Mouse (Mus musculus): Measurements from ENCODE around the gene Fam25c.
A peak's percentile ranks its signal among the peaks of the same experiment; 100 is the strongest.

Fam25c gene

DNA sequence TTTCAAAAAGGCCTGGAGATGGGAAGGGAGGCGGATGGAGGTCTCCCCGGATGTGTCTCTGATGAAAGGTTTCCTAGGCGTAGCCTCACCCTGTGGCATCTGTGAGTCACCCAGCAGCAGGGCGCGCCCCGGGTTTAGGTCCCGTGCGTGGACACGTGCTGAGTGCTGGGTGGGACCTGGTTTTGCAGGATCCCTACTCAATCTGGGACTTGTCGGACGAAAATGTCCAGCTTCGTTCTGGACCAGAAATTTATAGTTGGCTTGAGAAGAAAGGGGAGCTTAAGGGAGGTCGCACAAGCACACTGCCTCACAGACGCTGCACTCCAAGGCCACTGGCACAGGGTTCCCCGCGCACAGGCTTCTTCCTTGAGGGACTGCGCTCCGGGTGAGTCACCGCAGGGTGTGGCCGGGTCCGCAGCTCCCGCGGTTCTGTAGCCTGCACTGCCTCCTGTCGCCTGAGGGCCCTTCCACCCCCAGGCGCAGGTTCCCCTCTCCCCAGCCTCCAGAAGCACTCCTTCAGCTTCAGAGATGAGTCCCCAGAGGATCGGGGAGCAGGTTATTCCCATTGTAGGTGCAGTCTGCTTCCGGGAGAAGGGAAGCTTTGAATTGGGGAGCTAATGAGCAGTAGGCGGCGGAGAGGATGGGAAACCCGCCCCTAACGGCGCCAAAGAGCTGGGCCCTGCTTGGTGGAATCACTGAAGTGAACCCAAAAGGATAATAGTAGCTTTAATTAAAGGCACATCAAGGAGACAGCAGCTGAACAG is 8.4 kb upstream of the Fam25c start:
- peak; percentile 72 for DNase-seq (ENCODE audit: low spot score)

- peak; percentile 58 for DNase-seq (ENCODE audit: low spot score)
These were observed 7.7 kb upstream of the Fam25c start for GRCm38 (mm10) chr14:34362726-34363445.

DNA sequence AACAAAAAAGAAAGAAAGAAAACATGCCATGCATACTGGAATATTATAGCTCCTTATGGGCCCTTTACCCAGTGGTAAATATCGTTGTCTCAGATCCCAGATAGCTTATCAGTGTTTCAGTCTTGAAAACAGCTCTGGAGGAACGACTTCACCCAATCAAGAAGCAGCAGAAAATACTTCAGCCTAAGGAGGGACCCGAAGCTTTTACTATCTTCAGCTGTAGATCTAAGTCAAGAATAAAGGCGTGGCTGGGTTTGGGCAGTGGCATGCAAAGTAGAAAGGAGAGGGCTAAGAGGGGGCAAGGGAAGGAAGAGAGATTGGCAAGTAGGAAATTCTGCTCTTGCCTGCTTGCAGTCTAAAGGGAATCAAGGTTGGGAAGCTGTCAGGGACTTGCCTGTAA is 6.9 kb upstream of the Fam25c start:
- DNase-seq (ENCODE audit: low spot score) = no peak

DNA sequence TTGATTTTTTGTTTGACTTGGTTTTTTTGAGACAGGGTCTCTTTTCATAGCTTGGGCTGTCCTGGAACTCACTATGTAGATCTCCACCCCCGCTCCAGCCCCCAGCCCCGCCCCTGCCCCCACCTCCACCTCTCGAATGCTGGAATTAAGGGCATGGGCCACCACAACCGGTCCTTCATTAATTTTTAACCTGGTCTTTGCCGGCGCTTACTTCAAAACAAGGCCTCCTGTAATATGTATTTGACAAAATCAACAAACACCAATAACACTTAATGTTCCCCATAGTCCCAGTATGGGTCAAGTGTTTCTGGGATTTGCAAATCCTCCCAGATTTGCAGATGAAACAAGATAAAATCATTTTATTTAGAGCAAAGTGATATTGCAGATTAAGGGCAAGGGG is 5.0 kb upstream of the Fam25c start:
- DNase-seq (ENCODE audit: low spot score) = no peak

DNA sequence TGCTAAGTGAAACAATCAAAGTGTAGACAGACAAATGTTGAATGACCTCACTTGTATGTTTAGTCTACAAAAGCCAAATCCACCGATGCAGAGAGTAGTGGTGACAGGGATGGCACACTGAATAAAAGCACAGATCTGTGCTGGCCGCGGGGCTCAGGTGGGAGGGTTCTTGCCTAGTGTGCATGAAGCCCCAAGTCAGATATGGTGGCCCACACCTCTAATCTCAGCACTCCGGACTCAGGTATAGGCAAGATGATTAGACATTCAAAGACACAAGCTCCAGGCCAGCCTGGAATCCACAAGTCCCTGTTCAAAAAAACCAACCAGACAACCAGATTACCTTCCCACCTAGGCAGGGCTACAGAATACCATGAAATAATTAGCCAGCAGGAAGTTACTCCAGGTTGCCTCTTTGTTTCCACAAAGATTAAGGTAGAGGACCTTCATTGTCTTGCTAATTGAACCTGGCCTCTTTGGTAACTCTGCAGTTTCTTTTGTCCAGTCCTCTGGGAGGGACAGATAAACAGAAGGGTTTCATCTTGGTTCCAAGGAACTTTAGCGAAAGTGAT is 4.5 kb upstream of the Fam25c start:
- no peak for DNase-seq (ENCODE audit: low spot score)

GRCm38 (mm10) chr14:34357671-34358455 is 2.6 kb upstream of the Fam25c start:
- no peak for DNase-seq (ENCODE audit: low spot score)

DNA sequence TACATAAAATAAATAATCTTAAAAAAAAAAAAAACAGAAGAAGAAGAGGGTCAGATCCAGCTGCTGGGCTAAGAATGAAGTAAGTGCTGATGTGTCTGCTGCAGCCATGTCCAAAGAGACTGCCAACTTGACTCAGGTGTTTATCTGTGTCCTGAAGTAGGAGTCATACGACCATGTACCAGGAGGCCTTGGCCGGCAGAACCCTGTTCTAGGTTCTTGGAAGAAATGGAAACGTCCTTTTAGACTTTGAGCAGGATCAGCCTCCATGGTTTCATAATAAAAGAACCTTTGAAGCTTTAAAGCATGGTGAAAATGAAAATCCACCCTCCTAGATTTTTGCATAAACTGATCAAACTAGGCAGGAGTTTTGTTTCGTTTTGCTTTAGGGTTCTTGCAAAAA is 777 bp downstream of the Fam25c start:
- DNase-seq (ENCODE audit: low spot score) = no peak

GRCm38 (mm10) chr14:34353326-34353725 is 1.9 kb downstream of the Fam25c start:
- no peak for DNase-seq (ENCODE audit: low spot score)

GRCm38 (mm10) chr14:34352523-34352922 is 2.7 kb downstream of the Fam25c start:
- no peak for DNase-seq (ENCODE audit: low spot score)

DNA sequence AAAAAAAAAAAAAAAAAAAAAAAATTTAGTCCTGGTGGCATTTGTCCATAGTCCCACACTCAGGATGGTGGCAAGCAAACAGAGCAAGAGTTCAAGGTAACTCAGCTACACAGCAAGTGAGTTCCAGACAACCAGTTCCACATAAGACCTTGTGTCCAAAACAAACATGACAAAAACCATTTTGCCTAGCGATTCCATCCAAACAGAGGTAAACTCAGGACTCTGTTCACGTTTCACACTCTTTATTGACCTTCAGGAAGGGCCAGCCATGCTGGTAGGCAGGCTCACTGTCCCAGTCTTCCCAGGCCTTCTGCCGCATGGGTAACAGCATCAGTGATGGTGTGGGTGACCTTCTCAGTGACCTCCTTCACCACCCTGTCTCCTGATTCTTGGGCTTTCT is 3.6 kb downstream of the Fam25c start:
- DNase-seq (ENCODE audit: low spot score) = no peak

DNA sequence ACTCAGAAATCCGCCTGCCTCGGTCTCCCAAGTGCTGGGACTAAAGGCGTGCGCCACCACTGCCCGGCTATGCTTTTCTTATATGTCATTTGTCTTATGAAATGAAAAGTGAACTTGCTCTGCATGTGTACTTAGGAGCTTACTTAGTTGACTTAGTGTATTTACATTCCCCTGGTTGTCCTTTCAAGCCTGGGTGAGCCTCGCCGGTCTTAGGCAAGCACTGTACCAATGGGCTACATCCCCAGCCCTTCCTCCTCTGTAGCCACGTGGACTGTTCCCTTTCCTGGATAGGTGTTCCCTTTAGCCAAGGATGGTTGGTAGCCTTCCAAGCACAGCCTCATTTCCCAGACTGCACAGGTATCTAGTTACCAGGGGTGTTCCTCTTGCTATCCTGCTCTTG is 6.2 kb downstream of the Fam25c start:
- DNase-seq (ENCODE audit: low spot score) = no peak

DNA sequence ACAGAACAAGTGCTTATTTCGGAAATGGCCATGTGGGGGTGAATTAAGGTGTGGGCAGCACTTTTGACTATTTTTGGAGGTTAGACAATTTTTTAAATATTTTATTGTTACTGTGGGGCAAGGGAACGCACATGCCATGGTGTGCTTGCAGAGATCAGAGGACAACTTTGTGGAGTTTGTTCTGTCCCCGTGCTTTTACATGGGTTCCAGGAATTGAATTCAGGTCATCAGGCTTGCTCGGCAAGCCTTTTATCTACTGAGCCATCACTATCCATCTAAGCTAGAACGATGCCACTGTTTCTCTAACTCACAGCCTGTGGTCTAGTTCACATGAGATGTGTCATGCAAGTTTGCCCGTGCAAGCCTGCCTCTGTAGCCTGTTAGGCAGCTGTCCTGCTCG is 6.9 kb downstream of the Fam25c start:
- DNase-seq (ENCODE audit: low spot score) = no peak

DNA sequence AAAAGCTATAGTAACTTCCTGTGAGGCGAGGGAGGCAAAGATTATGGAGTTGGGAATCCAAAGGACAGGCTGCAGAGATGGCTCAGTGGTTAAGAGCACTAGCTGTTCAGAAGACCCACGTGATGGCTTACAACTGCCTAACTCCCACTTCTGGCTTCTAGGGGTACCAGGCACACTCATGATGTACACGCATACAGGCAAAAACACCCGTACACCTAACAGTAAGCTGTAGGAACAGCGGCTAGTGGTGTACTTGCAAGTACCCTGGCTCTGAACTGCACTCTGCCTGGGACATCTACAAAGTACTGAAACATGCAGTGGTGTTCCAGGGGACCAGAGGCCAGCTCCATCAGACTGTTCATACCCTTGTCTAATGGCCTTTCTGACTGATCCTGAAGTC is 8.1 kb downstream of the Fam25c start:
- DNase-seq (ENCODE audit: low spot score) = no peak

- no peak for DNase-seq (ENCODE audit: low spot score)
These were observed 9.3 kb downstream of the Fam25c start for GRCm38 (mm10) chr14:34345771-34346566.

- DNase-seq (ENCODE audit: low spot score) = no peak
These were observed 10.9 kb downstream of the Fam25c start for GRCm38 (mm10) chr14:34344361-34344760.

DNA sequence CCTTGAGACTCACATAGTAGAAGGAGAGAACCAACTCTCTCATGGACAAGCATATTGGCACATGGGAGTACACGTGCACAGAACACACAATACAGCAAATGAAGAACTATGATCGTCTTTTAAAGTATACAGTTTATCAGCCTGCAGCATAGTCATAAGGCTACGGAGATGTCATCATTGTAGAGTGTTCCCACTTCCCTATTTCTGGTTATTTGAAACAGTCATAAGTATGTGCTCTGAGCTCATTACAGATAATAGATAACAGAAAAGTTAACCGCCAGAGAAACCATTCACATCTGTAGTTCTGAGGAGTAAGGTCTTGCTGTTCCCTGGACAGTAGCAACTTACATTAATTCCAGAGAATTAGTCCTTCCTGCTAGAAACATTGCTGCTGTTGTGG is 12.2 kb downstream of the Fam25c start:
- no peak for DNase-seq (ENCODE audit: low spot score)

DNA sequence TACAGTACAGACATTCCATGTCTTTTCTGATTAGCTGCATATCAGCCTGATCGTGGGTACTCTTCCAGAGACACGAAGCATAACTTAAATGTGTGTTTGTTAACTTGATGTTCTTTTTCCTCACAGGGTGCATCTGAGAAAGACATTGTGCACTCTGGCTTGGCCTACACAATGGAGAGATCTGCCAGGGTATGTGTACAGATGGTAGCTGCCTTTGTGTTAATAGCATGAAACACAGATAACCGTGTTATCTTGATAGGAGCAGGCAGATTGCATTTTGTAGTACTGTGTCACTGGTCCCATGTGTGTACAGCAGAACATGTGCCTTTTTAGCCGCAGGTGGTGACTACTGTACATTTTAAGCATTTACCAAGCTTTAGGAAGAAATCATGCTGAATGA is 13.2 kb downstream of the Fam25c start:
- DNase-seq (ENCODE audit: low spot score) = no peak

GRCm38 (mm10) chr14:34339446-34339845 is 15.8 kb downstream of the Fam25c start:
- DNase-seq (ENCODE audit: low spot score) = no peak

DNA sequence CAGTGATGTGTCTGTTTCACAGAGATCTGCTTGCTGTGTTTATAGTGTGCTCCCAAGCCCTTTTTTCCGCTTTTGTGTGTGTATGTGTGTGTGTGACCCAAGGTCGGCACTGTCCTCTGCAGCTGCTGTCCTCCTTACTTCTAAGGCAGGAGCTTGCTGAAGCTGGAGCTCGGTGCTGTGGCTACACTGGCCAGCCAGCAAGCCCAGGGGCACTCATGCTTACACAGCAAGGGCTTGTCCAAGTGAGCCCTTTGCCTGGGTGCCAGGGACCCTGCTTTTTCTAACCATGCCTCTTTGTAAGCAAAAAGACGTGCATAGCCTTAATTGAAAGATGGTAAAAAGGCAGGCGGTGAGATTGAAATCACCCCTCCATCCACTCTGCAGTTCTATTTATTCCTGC is 22.8 kb downstream of the Fam25c start:
- DNase-seq (ENCODE audit: low spot score) = no peak

DNA sequence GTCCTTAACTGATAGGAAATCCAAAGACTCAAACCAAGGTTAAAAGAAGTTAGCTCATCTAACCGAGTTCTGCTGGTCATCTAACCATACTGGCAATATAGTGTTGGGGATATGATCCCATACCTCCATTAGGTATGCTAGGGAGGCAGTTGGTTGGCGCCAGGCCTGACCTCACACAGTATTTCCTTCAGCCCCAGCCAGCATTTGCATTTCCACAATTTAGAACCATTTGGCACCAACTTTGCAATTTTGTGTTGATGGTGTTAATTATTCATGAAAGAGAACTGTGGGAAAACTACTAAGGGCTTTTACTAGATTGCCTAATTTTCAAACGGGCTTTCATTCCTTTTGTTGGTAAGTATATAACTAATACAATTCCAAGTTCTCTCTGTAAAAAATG is 23.3 kb downstream of the Fam25c start:
- DNase-seq (ENCODE audit: low spot score) = no peak

GRCm38 (mm10) chr14:34330657-34331158 is 24.5 kb downstream of the Fam25c start:
- no peak for DNase-seq (ENCODE audit: low spot score)

- DNase-seq (ENCODE audit: low spot score) = no peak
These were observed 27.6 kb downstream of the Fam25c start for GRCm38 (mm10) chr14:34327618-34328017.

Measured in T-cell, adult 2 months (primary cell).